Mouse (Mus musculus): ENCODE data around the gene Nlrc5.
"Not testable (repeated sequence)": the region's sequence is repeated elsewhere in the genome, so short reads cannot be mapped to it uniquely, and the experiment has no call there.

Nlrc5 gene

DNA sequence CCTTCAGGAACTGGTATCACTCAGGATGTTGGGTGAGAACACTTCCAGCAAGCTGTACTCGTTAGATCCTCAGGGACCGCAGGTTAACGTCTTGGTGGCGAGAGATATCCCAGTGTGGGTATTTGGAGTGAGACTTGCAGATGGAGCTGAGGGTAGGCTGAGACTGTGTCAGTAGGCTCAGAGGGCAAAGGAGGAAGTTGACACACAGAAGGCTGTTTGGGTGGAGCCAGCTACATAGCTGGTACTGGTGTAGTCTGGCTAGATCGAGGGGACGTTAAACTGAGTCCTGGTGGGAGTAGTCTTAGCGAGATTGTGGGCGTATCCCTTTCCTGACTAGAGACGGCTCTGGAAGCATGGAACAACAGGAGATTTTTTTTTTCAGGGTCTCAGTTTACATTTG is 16.1 kb upstream of the Nlrc5 start:
- no peak for DNase-seq (ENCODE audit: low spot score in 2 of 2)

- DNase-seq (ENCODE audit: low spot score in 2 of 2) = no peak
Measured at GRCm38 (mm10) chr8:94422270-94422669, 11.9 kb upstream of the Nlrc5 start.

- DNase-seq (ENCODE audit: low spot score in 2 of 2) = no peak
Measured at GRCm38 (mm10) chr8:94427953-94428352, 6.2 kb upstream of the Nlrc5 start.

DNA sequence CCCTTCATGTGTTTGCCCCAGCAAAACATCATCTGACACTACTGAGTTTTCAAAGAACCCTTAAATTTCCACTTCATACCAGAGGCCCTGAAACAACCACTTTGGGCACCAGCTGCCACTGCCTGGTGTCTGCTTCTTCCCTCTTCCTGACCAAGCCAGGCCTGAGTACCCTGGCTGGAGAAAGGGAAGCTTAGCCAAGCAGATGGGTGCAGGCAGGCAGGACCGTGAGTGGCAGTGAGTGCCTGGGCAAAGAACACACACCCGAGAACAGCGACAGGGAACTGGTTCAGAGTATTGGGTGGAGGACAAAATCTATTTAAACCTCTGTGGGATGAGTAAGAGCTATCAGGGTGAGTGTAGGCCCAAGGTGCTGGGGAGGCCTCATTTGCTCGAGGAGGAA is 5.7 kb upstream of the Nlrc5 start:
- DNase-seq (ENCODE audit: low spot score in 2 of 2) = no peak

GRCm38 (mm10) chr8:94429376-94429775 is 4.8 kb upstream of the Nlrc5 start:
- no peak for DNase-seq (ENCODE audit: low spot score in 2 of 2)

DNA sequence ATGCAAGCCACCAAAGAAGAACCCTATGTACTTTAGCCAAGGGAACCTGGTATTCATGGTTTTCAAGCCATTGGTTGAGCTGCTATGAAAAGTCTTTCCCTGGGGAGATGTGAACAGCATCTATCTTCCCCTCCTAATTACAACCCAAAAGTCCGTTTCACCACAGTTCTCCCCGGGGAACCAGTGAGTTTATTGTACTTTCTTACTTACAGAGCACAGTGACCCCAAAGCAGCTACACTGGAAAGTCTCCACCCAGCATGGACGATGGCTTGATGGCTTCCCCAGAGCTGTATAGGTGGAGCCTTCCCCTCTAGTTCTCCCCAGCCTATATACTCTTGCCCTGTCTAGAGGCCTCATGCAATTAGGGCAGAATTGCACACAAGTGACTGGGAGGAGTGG is 1.9 kb upstream of the Nlrc5 start:
- no peak for DNase-seq (ENCODE audit: low spot score in 2 of 2)

GRCm38 (mm10) chr8:94434958-94435357 is 802 bp downstream of the Nlrc5 start:
- no peak for DNase-seq (ENCODE audit: low spot score in 2 of 2)

DNA sequence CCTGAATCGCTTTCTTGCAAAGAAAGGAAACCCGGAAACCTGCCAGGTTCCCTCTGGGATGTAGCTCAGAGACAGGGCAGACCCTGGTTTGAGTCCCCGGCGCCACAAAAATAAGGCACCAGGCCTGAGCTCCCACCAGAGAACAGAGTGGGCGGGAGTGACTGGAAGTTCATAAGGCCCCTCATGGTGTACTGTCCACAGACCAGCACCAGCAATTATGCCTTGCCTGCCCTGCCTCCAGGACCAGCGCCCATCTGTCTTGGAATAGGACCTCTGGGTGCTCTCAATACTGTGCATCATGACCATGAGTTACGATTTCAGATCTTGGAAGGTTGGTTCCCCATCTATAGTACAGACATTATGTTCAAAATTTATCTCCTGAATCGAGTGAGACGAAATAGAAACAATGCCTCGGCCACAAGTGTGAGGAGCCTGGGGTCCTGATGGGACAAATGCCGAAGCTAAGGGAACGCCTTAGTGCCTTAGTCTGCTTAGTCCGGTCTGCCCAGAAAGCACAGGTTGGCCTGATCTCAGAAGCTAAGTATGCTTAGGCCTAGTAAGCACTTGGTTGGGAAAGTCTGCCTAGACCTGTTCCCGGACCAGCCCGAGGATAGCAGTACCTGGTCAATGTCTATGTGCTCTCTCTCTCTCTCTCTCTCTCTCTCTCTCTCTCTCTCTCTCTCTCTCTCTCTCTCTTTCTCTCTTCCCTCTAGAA is 1.4 kb downstream of the Nlrc5 start:
- DNase-seq (ENCODE audit: low spot score in 2 of 2) = no peak

DNA sequence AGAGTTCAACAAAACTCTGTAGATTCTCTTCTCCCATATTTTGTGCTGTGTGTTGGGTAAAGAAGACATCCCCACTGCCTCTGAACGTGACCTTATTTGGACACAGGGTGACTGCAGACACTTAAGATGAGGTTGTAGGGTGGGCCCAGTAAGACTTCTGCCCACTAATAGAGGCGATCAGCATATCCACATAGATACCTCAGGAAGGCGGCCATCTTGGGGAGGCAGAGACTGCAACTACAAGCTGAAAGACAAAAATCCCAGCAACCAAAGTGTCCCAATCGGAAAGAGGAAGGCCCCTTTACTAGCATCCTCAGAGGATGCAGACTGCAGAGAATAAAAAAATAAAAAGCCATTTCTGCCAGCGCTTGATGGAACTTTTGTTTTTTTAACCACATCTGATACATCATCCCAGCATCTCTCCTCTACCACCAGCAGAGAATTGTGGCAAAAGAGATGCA is 2.0 kb downstream of the Nlrc5 start:
- DNase-seq (ENCODE audit: low spot score in 2 of 2) = no peak

- DNase-seq (ENCODE audit: low spot score in 2 of 2) = no peak
Measured at GRCm38 (mm10) chr8:94436900-94437299, 2.7 kb downstream of the Nlrc5 start.

DNA sequence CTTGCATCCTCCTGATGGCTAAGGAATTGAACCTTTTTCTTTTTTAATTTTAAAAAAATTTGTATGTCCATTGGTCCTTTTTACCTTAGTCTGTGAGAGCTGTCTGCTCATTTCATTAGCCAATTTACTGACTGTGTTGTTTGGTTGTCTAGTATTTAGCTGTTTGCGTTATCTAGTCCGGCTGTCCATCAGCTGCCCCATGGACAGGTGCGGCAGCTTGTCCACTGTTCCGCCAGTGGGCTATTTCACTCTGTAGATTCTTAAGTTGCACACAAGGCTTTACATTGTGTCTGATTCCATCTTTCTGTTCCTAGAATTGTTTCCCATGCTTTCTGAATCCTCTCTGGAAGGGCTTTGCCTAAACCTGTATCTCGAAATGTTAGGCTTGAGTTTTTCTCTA is 4.5 kb downstream of the Nlrc5 start:
- no peak for DNase-seq (ENCODE audit: low spot score in 2 of 2)

GRCm38 (mm10) chr8:94439691-94440090 is 5.5 kb downstream of the Nlrc5 start:
- DNase-seq (ENCODE audit: low spot score in 2 of 2) = no peak

GRCm38 (mm10) chr8:94440389-94440788 is 6.2 kb downstream of the Nlrc5 start:
- no peak for DNase-seq (ENCODE audit: low spot score in 2 of 2)

DNA sequence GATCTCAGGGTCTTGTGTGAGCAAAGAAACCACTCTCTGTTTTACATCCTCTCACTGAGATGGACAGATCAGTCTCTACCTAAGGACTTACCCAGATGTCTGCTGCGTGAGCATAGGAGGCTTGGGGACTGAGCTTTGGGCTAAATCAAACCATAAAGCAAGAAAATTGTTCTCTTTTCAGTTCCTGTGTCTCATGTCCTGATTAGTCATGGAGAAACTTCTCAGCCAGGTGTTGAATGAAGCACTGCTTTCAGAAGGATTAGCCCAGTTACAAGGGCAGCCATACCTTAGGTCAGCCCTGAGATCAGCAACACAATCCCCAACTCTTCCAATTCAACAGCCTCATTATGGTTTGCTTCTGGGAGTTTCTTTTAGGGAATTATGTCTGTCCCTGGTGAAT is 7.5 kb downstream of the Nlrc5 start:
- DNase-seq (ENCODE audit: low spot score in 2 of 2) = no peak

- DNase-seq (ENCODE audit: low spot score in 2 of 2) = no peak
Measured at GRCm38 (mm10) chr8:94443153-94443552, 9.0 kb downstream of the Nlrc5 start.

DNA sequence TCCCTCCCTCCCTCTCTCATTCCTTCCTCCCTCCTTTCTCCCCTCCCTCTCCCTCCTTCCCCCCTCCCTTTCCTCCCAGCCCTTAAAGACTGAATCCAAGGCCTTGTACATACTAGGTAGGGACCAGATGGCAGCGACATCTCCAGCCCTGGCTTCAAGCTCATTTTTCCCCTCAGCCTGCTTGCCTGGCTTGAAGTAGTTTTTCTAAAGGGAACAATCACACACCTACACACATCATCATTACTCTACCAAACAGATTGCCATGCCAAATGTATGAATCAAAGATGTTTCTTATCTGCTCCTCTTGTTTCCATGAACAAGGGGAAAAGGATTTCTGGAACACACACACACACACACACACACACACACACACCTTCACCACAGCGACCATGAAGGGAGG is 10.3 kb downstream of the Nlrc5 start:
- DNase-seq (ENCODE audit: low spot score in 2 of 2) = no peak

DNA sequence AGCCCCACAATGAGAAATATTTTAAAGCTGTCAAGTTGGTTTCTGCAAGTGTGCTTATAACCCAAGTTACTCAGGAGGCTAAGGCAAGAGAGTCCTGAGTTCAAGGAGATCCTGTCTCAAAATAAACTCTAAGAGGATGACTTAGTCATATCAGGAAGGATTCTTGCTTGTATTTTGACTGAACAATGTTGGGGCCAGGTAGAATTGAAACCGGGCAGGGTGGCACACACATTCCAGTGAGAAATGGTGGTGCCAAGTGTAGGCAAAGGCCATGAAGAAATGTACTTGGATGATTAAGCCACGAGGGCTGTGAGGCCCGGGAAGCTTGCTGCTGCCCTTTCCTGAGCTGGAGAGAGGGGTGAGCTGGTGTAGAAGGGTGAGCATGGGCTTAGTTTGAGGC is 13.0 kb downstream of the Nlrc5 start:
- DNase-seq (ENCODE audit: low spot score in 2 of 2) = no peak

GRCm38 (mm10) chr8:94447583-94448324 is 13.6 kb downstream of the Nlrc5 start:
- no peak for DNase-seq (ENCODE audit: low spot score in 2 of 2)

- not testable (repeated sequence) for DNase-seq (ENCODE audit: low spot score in 2 of 2)
Measured at GRCm38 (mm10) chr8:94452991-94453390, 18.8 kb downstream of the Nlrc5 start.

DNA sequence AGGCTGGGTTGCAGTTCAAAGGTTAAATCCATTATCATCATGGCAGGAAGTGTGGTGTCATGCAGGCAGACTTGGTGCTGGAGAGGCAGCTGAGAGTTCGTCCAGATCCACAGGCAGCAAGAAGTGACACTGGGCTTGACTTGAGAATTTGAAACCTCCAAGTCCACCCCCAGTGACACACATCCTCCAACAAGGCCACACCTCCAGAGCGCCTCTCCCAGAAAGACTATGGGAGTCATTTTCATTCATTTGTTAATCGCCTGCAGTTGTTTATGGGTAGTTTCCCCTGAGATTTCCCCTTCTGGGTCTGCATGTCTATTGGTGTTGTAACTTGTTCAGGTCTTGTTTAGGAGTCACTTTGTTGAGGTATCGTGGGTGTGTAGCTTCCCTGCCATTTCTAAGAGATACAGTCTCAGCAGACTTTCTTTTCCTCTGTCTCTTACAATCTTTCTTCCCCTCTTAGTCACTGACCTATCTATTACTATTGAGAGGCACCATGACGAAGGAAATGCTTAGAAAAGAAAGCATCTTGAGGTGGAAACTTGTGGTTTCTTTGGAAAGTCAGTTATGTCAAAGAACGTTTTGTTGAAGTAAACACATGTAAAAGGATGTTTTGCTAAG is 19.8 kb downstream of the Nlrc5 start:
- no peak for DNase-seq (ENCODE audit: low spot score in 2 of 2)

GRCm38 (mm10) chr8:94454905-94455304 is 20.7 kb downstream of the Nlrc5 start:
- DNase-seq (ENCODE audit: low spot score in 2 of 2) = no peak

GRCm38 (mm10) chr8:94456071-94456470 is 21.9 kb downstream of the Nlrc5 start:
- DNase-seq (ENCODE audit: low spot score in 2 of 2) = no peak

- no peak for DNase-seq (ENCODE audit: low spot score in 2 of 2)
Measured at GRCm38 (mm10) chr8:94458567-94458966, 24.4 kb downstream of the Nlrc5 start.

Data from urinary bladder, adult 18-20 months (tissue).